Mouse (Mus musculus) forebrain, embryonic 16.5 days (tissue): ENCODE results near the gene Gsg1l. TPM values are rescaled to one million over a fixed set of nuclear protein-coding genes. Genes with fewer than 3 reads are reported as not detected.

Experiments used
- ATAC-seq: fragments of 200-750 bp; cut with Nextera tagmentation; 2 replicates; pipeline ENCODE4 v1.8.0; 2017; ENCODE audit warnings: mild to moderate bottlenecking, moderate library complexity
- H3K27ac ChIP-seq: fragments of 300-500 bp; sonication (generic); 2 replicates; pipeline ENCODE4 v1.5.1; 2014; ENCODE audit warnings: low read length, control low read depth
- H3K27me3 ChIP-seq: fragments of 300-500 bp; sonication (generic); replicated peaks from 2 replicates; pipeline ENCODE4 v1.6.1; 2014; ENCODE audit warnings: low read length; ENCODE audit not compliant: control insufficient read depth, insufficient read depth
- H3K36me3 ChIP-seq: fragments of 300-500 bp; sonication (generic); 2 replicates; pipeline ENCODE4 v1.6.1; 2014; ENCODE audit not compliant: control insufficient read depth, insufficient read depth
- H3K4me1 ChIP-seq: fragments of 300-500 bp; sonication (generic); replicated peaks from 2 replicates; pipeline ENCODE4 v1.6.1; 2014; ENCODE audit warnings: low read length; ENCODE audit not compliant: control insufficient read depth, insufficient read depth
- H3K4me2 ChIP-seq: fragments of 300-500 bp; sonication (generic); 2 replicates; pipeline ENCODE4 v1.6.1; 2014; ENCODE audit warnings: mild to moderate bottlenecking, low read length, control low read depth
- H3K4me3 ChIP-seq: fragments of 300-500 bp; sonication (generic); replicated peaks from 2 replicates; pipeline ENCODE4 v1.5.1; 2014; ENCODE audit warnings: mild to moderate bottlenecking, low read length, control low read depth
- H3K9ac ChIP-seq: fragments of 300-500 bp; sonication (generic); replicated peaks from 2 replicates; pipeline ENCODE4 v1.6.1; 2014; ENCODE audit warnings: low read depth, low read length, control low read depth
- H3K9me3 ChIP-seq: fragments of 300-500 bp; sonication (generic); 2 replicates; pipeline ENCODE4 v1.6.1; 2016; ENCODE audit warnings: low read length; ENCODE audit not compliant: control insufficient read depth
- WGBS: fragments of 180-500 bp; shearing (Covaris S2); extraction: QIAGEN DNeasy Blood & Tissue Kit; methylation state at CpG from one replicate; pipeline ENCODE4 v1.1.7; 2014; 5-methylcytosine and 5-hydroxymethylcytosine counted together
- polyA plus RNA-seq: library from polyadenylated mRNA; unstranded; fragments of >200 nt; fragmentation: Nextera tagmentation; extraction: Ambion mirVana; gene quantifications from 2 replicates; pipeline ENCODE4 v1.2.1, GENCODE M21; 2015

Gene Gsg1l
- polyA plus RNA-seq, 1 experiment from 2014 or later: 6.1 TPM

DNA sequence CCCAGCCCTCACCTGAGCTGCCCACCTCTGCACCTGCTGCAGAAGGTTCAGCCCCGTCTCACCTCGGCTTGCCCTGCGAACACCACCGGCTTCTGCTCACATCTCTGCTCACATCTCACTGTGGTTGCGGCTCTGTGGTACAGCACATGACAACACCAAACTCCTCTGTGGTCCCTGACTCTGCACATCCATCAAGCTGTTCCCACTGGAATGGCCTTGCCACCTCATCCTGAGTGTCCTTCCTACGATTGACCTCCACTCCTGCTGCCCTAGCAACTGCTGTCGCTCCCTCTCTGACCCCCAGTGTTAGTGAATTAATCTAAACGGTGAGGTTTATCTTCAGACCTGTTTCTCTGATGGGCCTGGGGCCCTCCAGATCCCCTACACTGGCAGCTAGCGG, 2.9 kb upstream of the Gsg1l start:
- Histone ChIP-seq H3K27ac (no peak overlapping the region), H3K4me2 (no peak overlapping the region), H3K9me3 (no peaks in the 10 kb centered on the region), H3K4me3 (no peak overlapping the region), H3K4me1 (peaks cover 41% of the 10 kb centered on the region), H3K9ac (no peak overlapping the region), H3K36me3 (no peaks in the 10 kb centered on the region), H3K27me3 (peaks cover 25% of the 10 kb centered on the region)
- WGBS: 91% methylated on average over 9 of the region's 9 CpGs
- ATAC-seq: no peak

DNA sequence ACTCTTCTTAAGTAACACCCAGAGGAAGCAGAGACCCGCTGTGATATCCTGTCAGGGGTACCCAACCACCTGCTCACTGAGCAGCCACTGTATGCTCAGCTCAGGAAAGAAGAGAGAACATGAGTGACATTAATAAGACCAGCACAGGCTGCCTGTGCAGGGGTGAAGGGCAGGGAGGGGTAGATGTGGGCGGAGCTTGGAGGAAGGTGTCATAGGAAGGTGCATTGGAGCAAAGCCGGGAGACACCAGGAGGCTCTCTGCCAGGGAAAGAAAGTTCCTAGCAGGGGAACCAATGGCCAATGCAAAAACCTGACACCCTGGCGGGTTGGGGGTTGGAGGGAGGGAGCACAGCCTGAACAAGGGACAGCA, 1.8 kb upstream of the Gsg1l start:
- no peak overlapping the region for H3K4me3 ChIP-seq
- ATAC-seq: no peak
- 27% methylated on average over 4 of the region's 4 CpGs for WGBS
- peaks cover 41% of the 10 kb centered on the region for H3K4me1 ChIP-seq
- peaks cover 28% of the 10 kb centered on the region for H3K27me3 ChIP-seq
- no peaks in the 10 kb centered on the region for H3K36me3 ChIP-seq
- no peaks in the 10 kb centered on the region for H3K9me3 ChIP-seq
- H3K27ac ChIP-seq: no peak overlapping the region
- no peak overlapping the region for H3K4me2 ChIP-seq
- H3K9ac ChIP-seq: no peak overlapping the region

DNA sequence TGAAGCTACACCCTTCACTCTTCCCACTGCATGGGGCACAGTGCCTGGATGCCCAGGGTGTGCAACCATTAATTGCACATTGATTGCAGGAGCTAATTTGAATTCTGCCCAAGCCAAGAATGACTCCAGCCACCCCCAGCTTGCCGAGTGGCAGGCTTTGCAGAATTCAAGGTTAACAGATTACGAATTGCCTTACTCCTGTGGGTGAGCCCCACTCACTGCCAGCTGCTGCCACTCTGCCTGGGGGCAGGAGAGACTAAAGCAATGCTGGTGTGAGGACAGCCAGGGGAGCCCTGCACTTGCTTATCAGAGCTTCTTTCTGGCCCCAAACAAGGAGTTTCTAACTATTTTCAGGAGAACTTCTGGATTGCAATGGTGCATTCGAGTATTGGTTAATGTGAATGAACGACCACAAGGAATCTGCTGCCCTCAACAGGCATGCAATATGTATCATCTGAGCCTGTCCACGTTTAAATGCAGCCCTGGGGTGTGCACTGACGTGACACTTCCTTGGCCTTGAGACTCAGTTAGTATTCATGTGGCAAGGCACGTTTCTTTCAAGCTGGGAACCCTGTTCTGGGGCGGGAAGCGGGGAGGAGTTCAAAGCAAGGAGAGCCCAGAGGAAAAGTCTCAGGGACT, 1.2 kb upstream of the Gsg1l start:
- Histone ChIP-seq H3K4me1 (peaks cover 41% of the 10 kb centered on the region), H3K9me3 (no peaks in the 10 kb centered on the region), H3K4me2 (no peak overlapping the region), H3K27me3 (peaks cover 28% of the 10 kb centered on the region), H3K9ac (no peak overlapping the region), H3K4me3 (no peak overlapping the region), H3K27ac (no peak overlapping the region), H3K36me3 (no peaks in the 10 kb centered on the region)
- ATAC-seq: no peak
- 12% methylated on average over 9 of the region's 9 CpGs for WGBS

DNA sequence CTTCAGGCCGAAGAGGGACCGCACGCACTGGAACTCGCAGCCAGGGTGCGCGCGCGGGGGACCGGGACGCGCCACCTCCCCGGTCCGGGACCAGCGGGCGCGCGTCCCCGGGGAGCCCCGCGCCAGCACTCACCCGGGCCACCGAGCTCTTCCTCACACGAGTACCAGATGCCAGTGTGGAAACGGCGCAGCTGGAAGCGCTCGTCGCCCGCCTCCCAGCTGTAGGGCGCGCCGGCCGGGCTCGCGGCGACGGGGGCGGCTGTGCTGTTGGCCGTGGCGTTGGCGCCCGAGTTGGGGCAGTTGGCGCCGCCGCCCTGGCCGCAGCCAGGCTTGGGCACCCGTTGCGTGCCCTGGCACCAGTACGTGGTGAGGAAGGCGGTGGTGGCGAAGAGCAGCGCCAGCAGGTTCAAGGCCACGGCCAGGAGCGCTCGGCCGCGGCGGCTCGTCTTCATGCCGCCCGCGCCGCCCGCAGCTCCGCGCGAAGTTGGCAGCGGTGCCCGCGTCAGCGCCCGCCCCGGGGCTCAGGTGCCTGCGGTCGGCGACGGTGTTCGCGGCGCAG, 405 bp downstream of the Gsg1l start:
- peak overlapping the region; percentile 64 for H3K9ac ChIP-seq
- peaks cover 30% of the 10 kb centered on the region for H3K4me1 ChIP-seq
- no peaks in the 10 kb centered on the region for H3K36me3 ChIP-seq
- no peaks in the 10 kb centered on the region for H3K9me3 ChIP-seq
- WGBS: under 1% methylated on average over 79 of the region's 80 CpGs
- ATAC-seq: peak; percentile 22
- H3K27me3 ChIP-seq: peaks cover 28% of the 10 kb centered on the region
- H3K27ac ChIP-seq: no peak overlapping the region
- H3K4me3 ChIP-seq: peak overlapping the region; percentile 63
- H3K4me2 ChIP-seq: peak overlapping the region; percentile 96

DNA sequence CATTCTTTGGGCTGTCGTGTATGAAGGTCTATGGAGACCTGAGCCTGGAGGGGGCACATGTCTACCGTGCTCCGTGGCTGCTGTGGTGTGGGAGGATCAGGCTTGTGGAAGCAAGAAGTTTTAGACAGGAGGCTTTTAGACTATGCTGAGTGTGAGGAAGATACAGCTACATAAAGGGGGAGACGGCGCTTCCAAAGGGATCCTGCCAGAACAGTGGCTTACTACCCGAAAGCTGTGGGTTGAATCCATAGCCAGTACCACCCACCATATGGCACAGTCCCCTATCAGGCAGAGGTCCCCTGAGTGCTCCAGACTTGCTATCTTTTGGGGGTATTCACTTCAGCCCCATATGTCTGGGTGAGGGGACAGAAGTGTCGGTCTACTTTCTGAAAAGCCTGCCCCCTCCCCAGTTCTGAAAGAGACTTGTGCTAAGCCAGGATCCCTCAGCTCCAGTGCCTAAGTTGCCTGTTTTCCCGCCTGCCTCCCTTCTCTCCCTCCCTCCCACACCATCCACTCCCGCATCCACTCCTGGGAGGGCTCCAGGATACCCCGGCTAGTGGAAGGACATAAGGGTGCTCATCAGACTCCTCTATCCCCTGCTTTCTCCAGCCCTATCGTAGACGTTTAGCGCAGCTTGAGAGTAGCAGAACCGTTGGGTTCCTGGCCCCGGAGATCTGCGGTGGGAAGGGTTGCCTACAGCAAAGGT, 1.1 kb downstream of the Gsg1l start:
- Histone ChIP-seq H3K27me3 (peaks cover 28% of the 10 kb centered on the region), H3K9ac (peak overlapping the region; percentile 64)
- 10% methylated on average over 16 of the region's 16 CpGs for WGBS

DNA sequence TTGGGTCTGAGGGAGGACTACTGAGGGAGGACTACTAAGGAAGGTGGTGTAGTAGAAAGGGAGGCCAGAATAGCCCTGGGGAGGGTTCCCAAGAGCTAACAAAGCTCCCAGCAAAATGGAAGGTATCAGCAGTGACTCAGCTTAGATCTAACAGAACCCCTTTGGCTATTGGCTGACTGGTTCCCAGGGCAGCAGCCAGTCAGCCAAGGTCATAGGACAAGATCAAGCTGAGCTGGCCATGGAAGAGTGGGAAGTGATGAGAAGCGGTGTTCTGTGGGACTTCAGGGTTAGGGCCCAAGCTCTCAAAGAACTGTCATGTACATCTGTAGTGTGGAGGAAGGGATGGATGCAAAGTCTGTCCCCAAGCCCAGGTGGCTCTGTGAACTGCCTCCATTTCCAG, 5.3 kb downstream of the Gsg1l start:
- no peak overlapping the region for H3K4me2 ChIP-seq
- no peak overlapping the region for H3K4me3 ChIP-seq
- no peak for ATAC-seq
- 87% methylated on average over 1 of the region's 1 CpGs for WGBS
- no peaks in the 10 kb centered on the region for H3K9me3 ChIP-seq
- peaks cover 15% of the 10 kb centered on the region for H3K27me3 ChIP-seq
- H3K9ac ChIP-seq: no peak overlapping the region
- peaks cover 5% of the 10 kb centered on the region; the same call in 1 of the 2 replicates for H3K4me1 ChIP-seq
- no peak overlapping the region for H3K27ac ChIP-seq
- H3K36me3 ChIP-seq: no peaks in the 10 kb centered on the region

More for the DNA sequence above, 1.1 kb downstream of the Gsg1l start:
- peak overlapping the region; percentile 96 for H3K4me2 ChIP-seq
- peaks cover 24% of the 10 kb centered on the region for H3K4me1 ChIP-seq
- H3K36me3 ChIP-seq: no peaks in the 10 kb centered on the region
- H3K9me3 ChIP-seq: no peaks in the 10 kb centered on the region
- peak overlapping the region; percentile 10; the same call in 1 of the 2 replicates for H3K27ac ChIP-seq
- peak overlapping the region; percentile 63 for H3K4me3 ChIP-seq
- ATAC-seq: no peak

DNA sequence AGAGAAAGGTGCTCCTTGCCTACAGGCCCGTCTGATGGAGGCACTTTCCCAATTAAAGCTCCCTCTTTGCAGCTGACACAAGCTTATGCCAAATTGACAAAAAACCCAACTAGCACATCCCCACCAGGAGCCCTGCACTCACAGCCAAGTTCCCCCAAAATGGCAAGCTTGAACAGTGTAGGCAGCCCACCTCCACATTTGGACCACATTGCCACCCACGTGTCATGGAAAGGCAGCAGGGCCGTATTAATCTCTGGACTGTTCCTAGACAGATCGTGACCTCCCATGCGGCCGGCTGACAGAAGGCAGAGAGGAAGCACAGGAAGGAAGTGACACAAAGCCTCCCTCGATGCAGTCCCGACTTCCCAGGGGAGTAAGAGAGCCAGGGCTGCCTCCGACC, 7.2 kb downstream of the Gsg1l start:
- Histone ChIP-seq H3K4me1 (no peaks in the 10 kb centered on the region), H3K27me3 (peaks cover 2% of the 10 kb centered on the region), H3K4me3 (no peak overlapping the region), H3K27ac (no peak overlapping the region), H3K9me3 (no peaks in the 10 kb centered on the region), H3K4me2 (no peak overlapping the region), H3K36me3 (no peaks in the 10 kb centered on the region), H3K9ac (no peak overlapping the region)
- 79% methylated on average over 9 of the region's 9 CpGs for WGBS
- ATAC-seq: no peak

DNA sequence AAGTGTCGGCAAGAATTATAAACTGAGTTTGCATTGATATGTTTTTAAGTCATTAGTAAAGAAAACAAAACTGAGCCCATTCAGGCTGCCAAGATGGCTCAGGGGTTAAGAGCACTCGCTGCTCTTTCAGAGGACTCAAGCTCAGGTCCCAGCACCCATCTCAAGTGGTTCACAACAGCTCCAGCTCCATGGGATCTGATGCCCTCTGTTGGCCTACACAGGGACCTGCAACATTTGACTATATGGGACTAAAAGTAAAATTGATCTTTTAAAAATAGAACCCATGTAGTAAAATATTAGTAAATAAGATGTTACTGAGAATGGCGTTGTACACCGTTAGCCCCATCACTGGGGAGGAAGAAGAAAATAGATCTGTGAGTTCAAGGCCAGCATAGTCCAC, 11.9 kb downstream of the Gsg1l start:
- H3K27ac ChIP-seq: no peak overlapping the region
- H3K4me3 ChIP-seq: no peak overlapping the region
- 96% methylated on average over 4 of the region's 4 CpGs for WGBS
- no peak overlapping the region for H3K4me2 ChIP-seq
- H3K4me1 ChIP-seq: peaks cover 11% of the 10 kb centered on the region
- no peaks in the 10 kb centered on the region for H3K36me3 ChIP-seq
- H3K9ac ChIP-seq: no peak overlapping the region
- 0 out of 2 replicates have a peak, but pooled peaks cover 2% of the 10 kb centered on the region for H3K9me3 ChIP-seq
- no peaks in the 10 kb centered on the region for H3K27me3 ChIP-seq
- ATAC-seq: no peak

DNA sequence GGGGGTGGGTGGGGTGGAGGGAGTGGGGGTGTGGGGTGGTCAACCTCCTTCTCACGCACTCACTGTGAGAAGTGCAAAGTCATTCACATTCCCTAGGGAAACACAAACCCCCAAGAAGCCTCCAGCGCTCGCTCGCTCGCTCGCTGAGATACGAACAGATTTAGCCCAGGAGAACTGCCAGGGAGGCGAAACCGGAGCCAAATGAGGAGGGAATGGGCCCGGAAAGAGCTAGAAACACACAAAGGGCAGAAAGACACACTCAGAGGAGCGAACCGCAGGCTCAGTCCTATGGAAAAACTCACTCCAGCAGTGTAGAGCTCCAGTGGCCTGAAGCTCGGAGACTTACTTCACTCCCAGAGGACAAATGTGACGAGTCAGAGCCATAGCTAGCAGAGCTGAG, 15.4 kb downstream of the Gsg1l start:
- no peak overlapping the region for H3K4me3 ChIP-seq
- no peaks in the 10 kb centered on the region for H3K36me3 ChIP-seq
- peak overlapping the region; percentile 52 for H3K27ac ChIP-seq
- 34% methylated on average over 14 of the region's 14 CpGs for WGBS
- ATAC-seq: peak; percentile 59
- 0 out of 2 replicates have a peak, but pooled peaks cover 6% of the 10 kb centered on the region for H3K9me3 ChIP-seq
- peaks cover 11% of the 10 kb centered on the region for H3K4me1 ChIP-seq
- H3K4me2 ChIP-seq: no peak overlapping the region
- no peaks in the 10 kb centered on the region for H3K27me3 ChIP-seq
- no peak overlapping the region for H3K9ac ChIP-seq
